Mouse (Mus musculus) G1E (cell line): ENCODE measurements around the gene Col4a6.

ENCODE experiments used
- CTCF ChIP-seq: IDR thresholded peaks from 2 replicates; pipeline ENCODE4 v1.5.1; 2012; ENCODE audit warnings: low read depth, low read length, inconsistent platforms, mixed read lengths
- GATA1 ChIP-seq: IDR thresholded peaks from 2 replicates; pipeline ENCODE4 v1.6.1; 2012; ENCODE audit warnings: borderline replicate concordance, low read length, inconsistent platforms, mixed read lengths
- POLR2AphosphoS5 ChIP-seq: IDR thresholded peaks from 2 replicates; pipeline ENCODE4 v1.6.1; 2012; ENCODE audit warnings: low read depth, low read length, inconsistent platforms; ENCODE audit not compliant: insufficient replicate concordance
- TAL1 ChIP-seq: conservative IDR thresholded peaks from 2 replicates; pipeline ENCODE4 v1.6.1; 2012; ENCODE audit warnings: low read depth, low read length, inconsistent platforms, mixed read lengths

DNA sequence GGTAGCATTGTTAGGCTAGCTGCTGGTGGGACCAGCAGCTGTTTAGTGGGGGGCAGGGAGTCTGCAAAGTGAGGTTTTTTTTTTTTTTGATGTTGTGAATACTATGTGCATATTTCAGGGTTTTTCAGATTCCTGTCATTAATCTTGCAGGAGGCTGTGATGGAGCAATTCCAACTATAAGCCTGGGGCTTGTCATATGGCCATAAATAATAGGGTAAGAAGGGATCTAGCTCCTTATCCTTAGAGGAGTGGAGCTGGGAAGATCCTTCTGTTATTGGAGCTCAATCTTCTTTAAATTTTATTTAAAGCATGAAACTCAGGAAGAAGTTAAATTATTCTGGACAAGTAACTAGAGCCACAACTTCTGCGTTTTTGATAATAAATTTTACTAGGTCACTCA is 157.7 kb downstream of the Col4a6 start:
- TF ChIP-seq CTCF (no peak), GATA1 (no peak), TAL1 (no peak), POLR2AphosphoS5 (no peak)
